Mouse (Mus musculus) MEL (cell line): Measurements from ENCODE around the gene CT030661.1.

Experiments used
- CTCF ChIP-seq, 3 experiments: IDR thresholded peaks in 2 of 3; conservative IDR thresholded peaks in 1 of 3; 2 replicates each; pipeline ENCODE4 v1.5.1; 2011 to 2012; ENCODE audit warnings: low read length in 3 of 3, low read depth in 2 of 3, mild to moderate bottlenecking in 2 of 3, improper control_type of control experiment in 1 of 3, inconsistent platforms in 1 of 3, mixed read lengths in 1 of 3, moderate library complexity in 1 of 3; ENCODE audit not compliant: control insufficient read depth in 1 of 3, insufficient read depth in 1 of 3, poor library complexity in 1 of 3, severe bottlenecking in 1 of 3
- POLR2A ChIP-seq, 2 experiments: IDR thresholded peaks; 2 replicates each; pipeline ENCODE4 v1.6.1; 2011 to 2012; ENCODE audit warnings: low read length in 2 of 2, mild to moderate bottlenecking in 2 of 2, control low read depth in 1 of 2, improper control_type of control experiment in 1 of 2, low read depth in 1 of 2, moderate library complexity in 1 of 2; ENCODE audit not compliant: control insufficient read depth in 1 of 2, insufficient read depth in 1 of 2, poor library complexity in 1 of 2

DNA sequence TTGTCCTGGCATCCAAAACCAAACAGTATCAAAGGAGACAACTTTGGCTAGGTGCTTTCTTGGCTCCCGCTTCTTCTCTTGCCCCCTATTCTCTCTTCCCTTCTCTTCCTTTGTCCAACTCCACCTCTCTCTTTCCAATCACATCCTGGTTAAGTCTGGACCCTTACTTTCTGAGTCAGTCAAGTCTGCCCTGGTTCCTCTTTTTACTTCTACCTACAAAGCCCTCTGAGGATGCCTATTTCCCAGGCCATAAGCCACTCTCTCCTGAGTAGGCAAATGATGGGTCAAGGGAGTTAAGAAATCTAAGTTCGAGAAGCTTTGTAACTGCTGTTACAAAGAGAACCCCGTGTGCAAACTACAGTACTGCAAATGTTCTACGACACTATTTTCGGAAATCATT, 45.9 kb upstream of the CT030661.1 start:
- TF ChIP-seq POLR2A (IDR thresholded peaks at IDR 0.05; ENCODE audit: control insufficient read depth in 1 of 2, insufficient read depth in 1 of 2, low read depth in 1 of 2, low read length in 2 of 2, poor library complexity in 1 of 2) = no peak
- TF ChIP-seq CTCF (IDR thresholded peaks at IDR 0.05 in 2 of 3, conservative IDR thresholded peaks at IDR 0.05 in 1 of 3; ENCODE audit: control insufficient read depth in 1 of 3, insufficient read depth in 1 of 3, low read depth in 2 of 3, low read length in 3 of 3, poor library complexity in 1 of 3, severe bottlenecking in 1 of 3) = no peak
